Mouse (Mus musculus): ENCODE results near the gene Oxnad1. TPM values are rescaled to one million over a fixed set of nuclear protein-coding genes. Genes with fewer than 3 reads are reported as not detected.
"Not testable (repeated sequence)": the region's sequence is repeated elsewhere in the genome, so short reads cannot be mapped to it uniquely, and the experiment has no call there.

The Oxnad1 gene
- total and polyA plus RNA-seq, 3 experiments = 49.5 to 54.9 (median 53.9) TPM

DNA sequence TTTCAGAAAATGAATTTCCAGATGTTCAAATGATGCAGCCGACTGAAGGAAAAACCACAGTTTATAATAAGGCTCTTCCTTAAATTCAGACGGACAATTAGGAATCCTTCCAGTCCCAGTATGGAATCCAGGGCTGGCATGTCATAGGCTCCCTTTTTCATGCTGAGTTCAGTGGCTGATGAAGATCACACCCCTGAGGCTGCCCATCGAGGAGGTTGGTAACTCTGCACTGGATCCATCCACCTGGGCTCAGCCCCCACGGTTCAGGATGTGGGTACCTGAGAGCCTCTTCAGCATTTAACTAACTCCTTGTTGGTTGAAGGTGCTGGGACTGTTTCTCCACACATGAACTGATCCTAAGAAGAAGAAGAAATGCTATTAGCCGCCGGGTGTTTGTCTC lies 2.3 kb upstream of the Oxnad1 start:
- no peaks in the 10 kb centered on the region for H3K79me2 ChIP-seq (replicated peaks; ENCODE audit: control insufficient read depth, insufficient read depth, low read length)
- H3K27me3 ChIP-seq (ENCODE audit: control insufficient read depth, insufficient read depth, low read length) = no peaks in the 10 kb centered on the region
- no peak overlapping the region for H3K9ac ChIP-seq (ENCODE audit: low read depth, low read length)
- intact Hi-C loops (cut with DNase I) = no loop called here
- WGBS = 82% methylated on average over 6 of the region's 6 CpGs
- no peak for DNase-seq
- H3K36me3 ChIP-seq (ENCODE audit: control insufficient read depth, insufficient read depth, low read length) = peaks cover 3% of the 10 kb centered on the region
- no peak overlapping the region for H3K4me3 ChIP-seq
- no peak overlapping the region for H3K27ac ChIP-seq
- H3K4me1 ChIP-seq (ENCODE audit: control insufficient read depth, insufficient read depth, low read length) = 0 out of 2 replicates have a peak, but pooled peaks cover 1% of the 10 kb centered on the region
- no peak for TF ChIP-seq POLR2A (IDR thresholded peaks at IDR 0.05; ENCODE audit: insufficient read depth, low read depth, low read length)
- TF ChIP-seq EP300 (IDR thresholded peaks at IDR 0.05; ENCODE audit: insufficient read depth, low read depth, low read length) = no peak

GRCm38 (mm10) chr14:32083466-32083865 lies 1.7 kb upstream of the Oxnad1 start:
- TF ChIP-seq POLR2A (IDR thresholded peaks at IDR 0.05; ENCODE audit: insufficient read depth, low read depth, low read length) (no peak), CTCF (IDR thresholded peaks at IDR 0.05) (no peak), EP300 (IDR thresholded peaks at IDR 0.05; ENCODE audit: insufficient read depth, low read depth, low read length) (no peak)
- intact Hi-C loops (cut with DNase I) = no loop called here
- Histone ChIP-seq H3K36me3 (ENCODE audit: control insufficient read depth, insufficient read depth, low read length) (peaks cover 3% of the 10 kb centered on the region), H3K27ac (no peak overlapping the region), H3K4me3 (no peak overlapping the region), H3K79me2 (replicated peaks; ENCODE audit: control insufficient read depth, insufficient read depth, low read length) (no peaks in the 10 kb centered on the region), H3K9ac (ENCODE audit: low read depth, low read length) (no peak overlapping the region), H3K27me3 (ENCODE audit: control insufficient read depth, insufficient read depth, low read length) (no peaks in the 10 kb centered on the region), H3K4me1 (ENCODE audit: control insufficient read depth, insufficient read depth, low read length) (peaks cover 1% of the 10 kb centered on the region; the same call in 1 of the 2 replicates)
- DNase-seq = no peak
- 90% methylated on average over 2 of the region's 2 CpGs for WGBS

DNA sequence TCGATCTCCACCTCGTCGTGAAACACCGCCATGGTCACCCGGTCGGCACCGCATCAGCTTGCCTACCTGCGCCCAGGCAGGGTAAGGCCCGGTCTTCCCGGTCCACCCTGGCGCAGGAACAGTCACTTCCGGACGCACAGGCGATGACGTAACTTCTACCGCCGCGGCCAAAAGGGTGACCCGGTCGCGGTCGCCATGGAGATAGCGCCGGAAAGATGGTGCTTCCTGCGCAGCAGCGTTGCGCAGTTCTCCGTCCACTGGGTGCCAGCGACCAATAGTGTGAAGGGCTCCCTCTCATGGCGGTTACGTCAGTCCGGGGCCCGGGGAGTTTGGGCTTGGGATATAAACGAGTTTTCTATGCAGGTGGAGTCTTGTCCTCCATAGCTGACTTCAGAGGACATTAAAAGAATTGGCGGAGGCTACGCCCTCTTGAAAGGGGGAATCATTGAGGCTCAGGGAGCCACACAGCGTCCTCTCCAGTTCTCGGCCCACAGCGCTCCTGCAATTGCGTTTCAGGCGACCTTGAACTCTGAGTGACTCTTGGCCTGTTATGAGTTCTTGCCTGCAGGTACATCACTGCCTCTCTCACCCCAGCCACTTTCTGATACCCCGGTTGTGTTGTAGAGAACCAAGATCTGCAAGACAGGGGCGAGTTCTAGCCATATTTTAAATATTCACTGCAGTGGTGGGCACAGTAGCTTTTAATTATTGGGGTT lies 470 bp downstream of the Oxnad1 start, which contains the start of gene Dph3:
Dph3 (minus strand) TSS at position 244 of the 716 bp plus-strand sequence.
- Histone ChIP-seq H3K9ac (ENCODE audit: low read depth, low read length) (peak within 1 kb of the TSS; percentile 83), H3K79me2 (replicated peaks; ENCODE audit: control insufficient read depth, insufficient read depth, low read length) (peaks cover 2% of the 10 kb centered on the region; the same call in 1 of the 2 replicates), H3K4me3 (peak within 1 kb of the TSS; percentile 97), H3K36me3 (ENCODE audit: control insufficient read depth, insufficient read depth, low read length) (peaks cover 3% of the 10 kb centered on the region), H3K27ac (peak within 1 kb of the TSS; percentile 96), H3K4me1 (ENCODE audit: control insufficient read depth, insufficient read depth, low read length) (peaks cover 1% of the 10 kb centered on the region; the same call in 1 of the 2 replicates), H3K27me3 (ENCODE audit: control insufficient read depth, insufficient read depth, low read length) (no peaks in the 10 kb centered on the region)
- peak; percentile 99 to 100 for DNase-seq
- under 1% methylated on average over 43 of the region's 43 CpGs for WGBS
- intact Hi-C loops (cut with DNase I) = loop anchor here (2.0 to 5.0 kb wide), 2 partner anchors 73 to 443 kb away; partner anchors contain the start of genes Btd, Gm49387, Hacl1 and Ncoa4
- TF ChIP-seq CTCF (IDR thresholded peaks at IDR 0.05) (peak; percentile 68), POLR2A (IDR thresholded peaks at IDR 0.05; ENCODE audit: insufficient read depth, low read depth, low read length) (peak; percentile 72), EP300 (IDR thresholded peaks at IDR 0.05; ENCODE audit: insufficient read depth, low read depth, low read length) (peak; percentile 81)

DNA sequence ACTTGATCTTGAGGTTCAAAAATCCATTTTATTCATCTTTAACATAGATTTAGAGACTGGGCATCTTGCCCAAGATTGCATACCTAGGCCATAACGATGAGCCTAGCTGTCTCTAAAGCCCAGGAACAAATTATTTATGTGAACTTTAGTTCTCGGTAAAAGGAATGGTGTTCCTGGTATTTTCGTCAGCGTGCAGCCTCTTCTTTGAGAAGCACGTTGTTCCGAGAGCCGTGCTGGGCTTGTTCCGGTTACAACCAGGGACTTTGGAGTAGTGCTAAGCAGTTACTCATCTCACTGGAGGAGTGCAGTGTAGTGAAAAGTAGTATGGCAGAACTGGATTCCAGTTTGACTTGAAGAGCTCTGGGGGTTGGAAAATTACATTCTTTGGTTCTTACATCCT lies 1.1 kb downstream of the Oxnad1 start:
- peak overlapping the region; percentile 96 for H3K27ac ChIP-seq
- no peak for DNase-seq
- H3K4me1 ChIP-seq (ENCODE audit: control insufficient read depth, insufficient read depth, low read length) = peaks cover 1% of the 10 kb centered on the region; the same call in 1 of the 2 replicates
- intact Hi-C loops (cut with DNase I) = loop anchor here (5.0 kb wide), 1 partner anchor 444 kb away; the partner anchor contains the start of genes Btd, Gm49387 and Hacl1
- H3K9ac ChIP-seq (ENCODE audit: low read depth, low read length) = peak overlapping the region; percentile 38
- H3K79me2 ChIP-seq (replicated peaks; ENCODE audit: control insufficient read depth, insufficient read depth, low read length) = peaks cover 2% of the 10 kb centered on the region; the same call in 1 of the 2 replicates
- TF ChIP-seq POLR2A (IDR thresholded peaks at IDR 0.05; ENCODE audit: insufficient read depth, low read depth, low read length) = no peak
- no peak for TF ChIP-seq CTCF (IDR thresholded peaks at IDR 0.05)
- TF ChIP-seq EP300 (IDR thresholded peaks at IDR 0.05; ENCODE audit: insufficient read depth, low read depth, low read length) = no peak
- peak overlapping the region; percentile 97 for H3K4me3 ChIP-seq
- WGBS = 14% methylated on average over 8 of the region's 8 CpGs
- peaks cover 3% of the 10 kb centered on the region for H3K36me3 ChIP-seq (ENCODE audit: control insufficient read depth, insufficient read depth, low read length)
- no peaks in the 10 kb centered on the region for H3K27me3 ChIP-seq (ENCODE audit: control insufficient read depth, insufficient read depth, low read length)

GRCm38 (mm10) chr14:32087584-32088248 lies 2.5 kb downstream of the Oxnad1 start:
- TF ChIP-seq CTCF (IDR thresholded peaks at IDR 0.05) = 0 out of 2 replicates have a peak, but pooled peaks have one; percentile 12
- WGBS = 93% methylated on average over 7 of the region's 7 CpGs
- intact Hi-C loops (cut with DNase I) = loop anchor here (5.0 kb wide), 1 partner anchor 445 kb away; the partner anchor contains the start of genes Btd, Gm49387 and Hacl1

More at GRCm38 (mm10) chr14:32087584-32088248, 2.5 kb downstream of the Oxnad1 start:
- H3K9ac ChIP-seq (ENCODE audit: low read depth, low read length); H3K27ac ChIP-seq; H3K4me3 ChIP-seq; H3K79me2 ChIP-seq (replicated peaks; ENCODE audit: control insufficient read depth, insufficient read depth, low read length); H3K4me1 ChIP-seq (ENCODE audit: control insufficient read depth, insufficient read depth, low read length); H3K36me3 ChIP-seq (ENCODE audit: control insufficient read depth, insufficient read depth, low read length); H3K27me3 ChIP-seq (ENCODE audit: control insufficient read depth, insufficient read depth, low read length); DNase-seq: not testable (repeated sequence)
